Mouse (Mus musculus): Measurements from ENCODE around the gene Wdr45. TPM values are rescaled to one million over a fixed set of nuclear protein-coding genes. Genes with fewer than 3 reads are reported as not detected.
A peak's percentile ranks its signal among the peaks of the same experiment; 100 is the strongest.
"Not testable (repeated sequence)": the region's sequence is repeated elsewhere in the genome, so short reads cannot be mapped to it uniquely, and the experiment has no call there.

Gene Wdr45
- polyA plus RNA-seq, 1 experiment from 2014 or later: 27.5 TPM

DNA sequence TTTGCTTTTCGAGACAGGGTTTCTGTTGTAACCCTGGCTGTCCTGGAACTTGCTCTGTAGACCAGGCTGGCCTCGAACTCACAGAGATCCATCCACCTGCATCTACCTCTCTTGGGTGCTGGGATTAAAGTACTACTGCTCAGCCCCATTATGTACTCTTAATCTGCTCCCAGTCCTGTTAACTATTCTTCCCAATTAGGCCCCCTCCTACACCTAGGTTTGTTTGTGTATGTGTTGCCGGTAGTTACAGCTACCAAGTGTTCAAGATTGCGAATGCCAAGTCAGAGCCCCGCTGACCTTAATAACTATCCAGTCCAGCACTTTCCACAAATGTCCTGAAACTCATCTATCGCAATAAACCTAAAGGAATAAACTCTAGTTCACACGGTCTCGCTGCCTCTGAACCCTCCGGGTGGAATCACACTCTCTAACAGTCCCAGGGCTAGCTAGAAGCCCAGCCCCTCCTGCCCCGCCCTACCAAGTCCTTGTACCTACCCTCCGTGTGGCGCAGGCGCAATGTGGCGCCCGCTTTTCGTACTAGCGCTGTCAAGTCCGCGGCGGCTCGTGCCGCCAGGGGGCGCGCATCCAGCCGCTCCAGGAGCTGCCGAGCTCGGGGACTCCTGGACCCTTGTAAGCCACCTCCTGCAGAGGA, 34.6 kb upstream of the Wdr45 start:
- Histone ChIP-seq H3K4me3 (replicated peaks) (peak overlapping the region; percentile 25), H3K9ac (0 out of 2 replicates have a peak overlapping the region, but pooled peaks have one; percentile 26), H3K27me3 (replicated peaks) (no peaks in the 10 kb centered on the region), H3K4me1 (replicated peaks) (no peaks in the 10 kb centered on the region), H3K27ac (no peak overlapping the region), H3K4me2 (replicated peaks) (peak overlapping the region; percentile 64), H3K36me3 (no peaks in the 10 kb centered on the region), H3K9me3 (no peaks in the 10 kb centered on the region)
- WGBS: 15% methylated on average over 27 of the region's 27 CpGs
- ATAC-seq: peak; percentile 96

DNA sequence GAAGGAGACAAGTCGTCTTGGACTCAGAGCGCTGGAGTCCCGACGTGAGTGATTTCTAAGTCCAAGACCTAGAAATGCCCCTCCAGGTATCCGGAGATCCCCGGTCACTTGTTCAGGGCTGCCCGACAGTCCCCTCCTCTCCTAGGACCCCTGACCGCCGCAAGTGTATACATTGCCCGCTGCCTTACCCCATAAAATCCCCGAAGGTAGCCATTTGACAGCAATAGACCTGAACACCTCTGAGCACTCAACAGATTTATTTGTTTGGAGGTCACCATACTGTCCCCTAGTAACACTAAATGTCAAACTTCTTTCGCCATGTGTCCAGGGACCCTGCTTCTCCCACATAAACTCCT, 34.1 kb upstream of the Wdr45 start:
- no peak for ATAC-seq
- H3K36me3 ChIP-seq: no peaks in the 10 kb centered on the region
- 0 out of 2 replicates have a peak overlapping the region, but pooled peaks have one; percentile 26 for H3K9ac ChIP-seq
- WGBS: 23% methylated on average over 12 of the region's 12 CpGs
- no peaks in the 10 kb centered on the region for H3K9me3 ChIP-seq
- peak overlapping the region; percentile 64 for H3K4me2 ChIP-seq (replicated peaks)
- no peak overlapping the region for H3K27ac ChIP-seq
- H3K4me3 ChIP-seq (replicated peaks): peak overlapping the region; percentile 25
- H3K27me3 ChIP-seq (replicated peaks): no peaks in the 10 kb centered on the region
- H3K4me1 ChIP-seq (replicated peaks): no peaks in the 10 kb centered on the region

DNA sequence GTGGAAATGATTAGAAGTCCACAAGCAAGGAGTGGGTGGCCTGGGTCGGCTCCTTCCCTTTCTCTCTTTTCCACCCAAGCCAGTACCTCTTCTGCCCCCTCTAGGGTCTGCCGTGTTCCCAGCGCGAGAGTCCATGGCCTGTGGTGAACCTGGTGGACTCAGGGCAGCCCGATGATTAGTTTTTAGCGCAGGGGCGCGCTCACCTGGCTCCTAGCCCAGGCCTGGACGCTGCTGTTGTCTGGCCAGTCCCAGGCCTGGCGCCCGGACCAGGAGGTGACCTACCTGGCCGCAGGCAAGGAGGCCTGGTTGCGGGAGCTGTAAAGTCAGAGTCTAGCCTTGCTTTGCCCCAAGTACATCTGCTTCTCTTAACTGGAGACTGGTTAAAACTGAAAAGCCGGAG, 33.3 kb upstream of the Wdr45 start, which contains the start of gene Magix:
Magix (minus strand) TSS at position 388 of the 400 bp plus-strand sequence.
- no peaks in the 10 kb centered on the region for H3K36me3 ChIP-seq
- no peak for ATAC-seq
- H3K9ac ChIP-seq: 0 out of 2 replicates have a peak within 1 kb of the TSS, but pooled peaks have one; percentile 26
- WGBS: 63% methylated on average over 14 of the region's 14 CpGs
- H3K27me3 ChIP-seq (replicated peaks): no peaks in the 10 kb centered on the region
- no peaks in the 10 kb centered on the region for H3K9me3 ChIP-seq
- H3K4me1 ChIP-seq (replicated peaks): no peaks in the 10 kb centered on the region
- peak within 1 kb of the TSS; percentile 64 for H3K4me2 ChIP-seq (replicated peaks)
- H3K27ac ChIP-seq: no peak within 1 kb of the TSS
- H3K4me3 ChIP-seq (replicated peaks): peak within 1 kb of the TSS; percentile 25

DNA sequence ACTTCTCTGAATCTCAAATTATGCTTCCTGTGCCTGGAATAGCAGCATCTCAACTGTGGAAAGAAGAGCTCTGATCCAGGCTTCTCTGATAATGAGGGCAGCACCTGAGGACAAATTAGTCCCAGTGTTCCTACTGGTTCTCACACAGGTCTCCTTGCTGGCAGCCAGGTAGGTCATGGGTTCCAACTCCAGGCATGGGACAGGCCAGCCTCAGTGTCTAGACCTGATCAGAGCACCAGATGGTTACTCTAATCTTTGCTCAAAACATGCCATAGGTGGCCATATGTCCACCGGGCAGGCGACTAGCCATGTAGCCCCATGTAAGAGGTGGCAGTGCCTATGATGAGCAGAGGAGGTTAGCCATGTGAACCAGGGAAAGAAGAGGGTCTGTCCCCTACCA, 25.8 kb upstream of the Wdr45 start:
- no peak overlapping the region for H3K4me3 ChIP-seq (replicated peaks)
- no peak overlapping the region for H3K9ac ChIP-seq
- H3K4me1 ChIP-seq (replicated peaks): no peaks in the 10 kb centered on the region
- no peak overlapping the region for H3K4me2 ChIP-seq (replicated peaks)
- no peak for ATAC-seq
- H3K27ac ChIP-seq: no peak overlapping the region
- H3K9me3 ChIP-seq: no peaks in the 10 kb centered on the region
- H3K27me3 ChIP-seq (replicated peaks): no peaks in the 10 kb centered on the region
- no peaks in the 10 kb centered on the region for H3K36me3 ChIP-seq
- 98% methylated on average over 2 of the region's 2 CpGs for WGBS

DNA sequence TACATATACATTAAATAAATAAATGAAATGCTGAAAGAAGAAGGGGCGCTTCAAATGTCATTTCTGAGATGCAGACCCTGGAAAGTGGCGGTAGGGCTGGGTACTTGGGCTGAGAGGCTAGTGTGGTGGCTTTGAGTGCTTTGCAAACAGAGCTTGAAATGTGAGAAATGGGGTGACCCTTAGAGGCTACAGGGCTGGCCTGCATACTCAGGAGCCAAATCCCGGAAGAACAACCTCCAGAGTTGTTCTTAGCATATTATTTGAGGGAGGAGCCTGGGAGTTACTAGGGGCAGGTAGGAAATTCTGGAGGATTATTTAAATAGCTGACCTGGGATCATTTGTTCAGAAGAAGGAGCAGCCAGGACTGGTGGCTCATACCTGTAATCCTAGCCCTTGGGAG, 23.6 kb upstream of the Wdr45 start:
- Histone ChIP-seq H3K4me2 (replicated peaks) (no peak overlapping the region), H3K36me3 (no peaks in the 10 kb centered on the region), H3K27ac (no peak overlapping the region), H3K9ac (no peak overlapping the region), H3K27me3 (replicated peaks) (no peaks in the 10 kb centered on the region), H3K4me3 (replicated peaks) (no peak overlapping the region), H3K9me3 (no peaks in the 10 kb centered on the region), H3K4me1 (replicated peaks) (no peaks in the 10 kb centered on the region)
- no peak for ATAC-seq
- WGBS: 55% methylated on average over 3 of the region's 3 CpGs

DNA sequence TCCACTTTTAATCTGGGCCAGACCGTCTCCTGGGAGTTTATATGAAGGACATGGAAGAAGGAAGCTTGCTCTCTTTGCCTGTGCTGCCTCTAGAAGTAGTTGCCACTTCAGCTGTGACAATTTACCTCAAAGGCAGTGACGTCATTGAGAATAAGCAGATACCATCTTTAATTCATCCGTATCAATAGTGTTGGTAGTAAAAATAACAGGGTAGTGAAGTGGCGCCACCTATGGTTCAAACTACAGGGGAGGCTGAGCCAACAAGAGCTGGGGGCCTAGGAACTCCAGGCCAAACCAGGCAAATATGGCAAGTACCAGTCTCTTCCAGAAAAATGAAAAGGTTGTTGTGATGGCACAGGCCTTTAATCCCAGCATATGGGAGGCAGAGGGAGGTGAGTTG, 21.3 kb upstream of the Wdr45 start:
- Histone ChIP-seq H3K4me2 (replicated peaks) (no peak overlapping the region), H3K27me3 (replicated peaks) (no peaks in the 10 kb centered on the region), H3K9me3 (no peaks in the 10 kb centered on the region), H3K4me3 (replicated peaks) (no peak overlapping the region), H3K9ac (no peak overlapping the region), H3K36me3 (no peaks in the 10 kb centered on the region), H3K27ac (no peak overlapping the region), H3K4me1 (replicated peaks) (no peaks in the 10 kb centered on the region)
- ATAC-seq: no peak
- 37% methylated on average over 4 of the region's 4 CpGs for WGBS

DNA sequence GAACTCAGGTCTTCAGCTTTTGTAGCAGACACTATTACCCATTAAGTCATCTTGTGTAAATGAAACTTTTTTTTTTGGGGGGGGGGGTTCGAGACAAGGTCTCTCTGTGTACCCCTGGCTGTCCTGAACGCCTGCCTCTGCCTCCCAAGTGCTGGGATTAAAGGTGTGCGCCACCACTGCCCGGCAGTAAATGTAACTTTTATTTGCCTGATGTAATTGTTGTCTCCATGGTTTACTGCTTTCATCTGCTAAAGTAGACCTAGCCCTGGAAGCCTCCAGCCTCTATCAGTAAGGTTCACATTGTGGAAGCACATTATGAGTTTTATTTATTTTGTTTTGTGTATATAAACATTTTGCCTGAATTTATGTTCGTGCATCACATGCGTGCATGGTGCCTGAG, 17.6 kb upstream of the Wdr45 start:
- 38% methylated on average over 6 of the region's 6 CpGs for WGBS

DNA sequence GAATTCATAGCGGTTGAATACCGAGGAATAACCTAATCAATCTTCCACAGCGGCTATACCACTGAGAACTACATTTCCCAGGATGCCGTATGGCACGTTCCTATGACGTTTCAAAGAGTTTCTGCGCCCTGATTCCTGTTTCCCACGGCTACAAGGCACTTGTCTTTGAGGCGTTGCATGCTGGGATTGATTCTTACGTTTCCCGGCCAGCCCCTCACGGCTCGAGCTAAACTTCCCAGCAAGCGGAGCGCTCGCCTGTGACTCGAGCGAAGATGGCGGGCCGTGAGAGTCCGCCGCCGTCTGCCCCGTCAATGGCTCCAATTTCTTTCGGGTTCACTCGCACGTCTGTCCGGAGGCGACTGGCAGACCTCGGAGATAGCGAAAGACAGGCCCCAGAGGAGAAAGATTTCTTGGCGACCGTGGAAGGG, 17.2 kb upstream of the Wdr45 start, which contains the start of gene Gpkow:
Gpkow (plus strand) TSS at position 178 of the 428 bp plus-strand sequence.
- peak within 1 kb of the TSS; percentile 52 for H3K4me3 ChIP-seq (replicated peaks)
- H3K4me1 ChIP-seq (replicated peaks): no peaks in the 10 kb centered on the region
- ATAC-seq: peak; percentile 96
- peak within 1 kb of the TSS; percentile 50 for H3K9ac ChIP-seq
- WGBS: 14% methylated on average over 33 of the region's 33 CpGs
- H3K27ac ChIP-seq: 0 out of 2 replicates have a peak within 1 kb of the TSS, but pooled peaks have one; percentile 22
- no peaks in the 10 kb centered on the region for H3K9me3 ChIP-seq
- no peaks in the 10 kb centered on the region for H3K36me3 ChIP-seq
- peak within 1 kb of the TSS; percentile 53 for H3K4me2 ChIP-seq (replicated peaks)
- H3K27me3 ChIP-seq (replicated peaks): no peaks in the 10 kb centered on the region

More for the DNA sequence above, 17.6 kb upstream of the Wdr45 start:
- H3K27me3 ChIP-seq (replicated peaks): no peaks in the 10 kb centered on the region
- peak; percentile 46 for ATAC-seq
- no peaks in the 10 kb centered on the region for H3K9me3 ChIP-seq
- peak overlapping the region; percentile 39 for H3K4me2 ChIP-seq (replicated peaks)
- no peaks in the 10 kb centered on the region for H3K4me1 ChIP-seq (replicated peaks)
- peak overlapping the region; percentile 52; the same call in 1 of the 2 replicates for H3K4me3 ChIP-seq (replicated peaks)
- H3K9ac ChIP-seq: no peak overlapping the region
- no peak overlapping the region for H3K27ac ChIP-seq
- H3K36me3 ChIP-seq: no peaks in the 10 kb centered on the region

DNA sequence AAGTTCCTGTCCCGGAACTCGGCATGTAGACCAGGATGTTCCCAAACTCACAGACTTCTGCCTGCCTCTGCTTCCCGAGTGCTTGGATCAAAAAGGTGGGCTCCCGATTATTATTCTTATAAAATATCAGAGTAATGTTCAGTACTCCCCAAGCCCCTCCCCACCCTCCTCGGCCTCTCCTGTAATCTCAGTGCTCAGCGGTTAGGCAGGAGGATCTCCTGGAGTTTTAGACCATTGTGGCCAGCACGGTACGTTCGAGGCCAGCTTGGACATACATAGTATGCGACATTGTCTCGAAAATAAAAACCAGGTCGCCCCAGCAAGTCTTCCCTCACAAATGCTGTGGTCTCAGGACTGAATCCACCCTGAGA, 384 bp upstream of the Wdr45 start:
- H3K9ac ChIP-seq: 0 out of 2 replicates have a peak overlapping the region, but pooled peaks have one; percentile 20
- H3K4me1 ChIP-seq (replicated peaks); H3K36me3 ChIP-seq; H3K9me3 ChIP-seq; H3K27ac ChIP-seq; H3K27me3 ChIP-seq (replicated peaks); ATAC-seq: not testable (repeated sequence)
- WGBS: 21% methylated on average over 6 of the region's 12 CpGs
- peak overlapping the region; percentile 30 for H3K4me3 ChIP-seq (replicated peaks)
- H3K4me2 ChIP-seq (replicated peaks): peak overlapping the region; percentile 41

DNA sequence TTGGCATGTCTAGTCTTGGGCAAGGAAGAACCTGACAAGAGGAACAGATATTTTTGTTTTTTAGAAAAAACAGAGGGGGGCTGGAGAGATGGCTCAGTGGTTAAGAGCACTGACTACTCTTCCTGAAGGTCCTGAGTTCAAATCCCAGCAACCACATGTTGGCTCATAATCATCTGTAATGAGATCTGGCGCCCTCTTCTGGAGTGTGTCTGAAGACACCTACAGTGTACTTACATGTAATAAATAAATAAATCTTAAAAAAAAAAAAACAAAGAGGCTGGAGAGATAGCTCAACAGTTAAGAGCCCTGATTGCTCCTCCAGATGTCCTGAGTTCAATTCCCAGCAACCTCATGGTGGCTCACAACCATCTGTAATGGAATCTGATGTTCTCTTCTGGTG, 1.9 kb downstream of the Wdr45 start:
- H3K4me2 ChIP-seq (replicated peaks); ATAC-seq; H3K36me3 ChIP-seq; H3K4me3 ChIP-seq (replicated peaks); H3K9ac ChIP-seq; H3K4me1 ChIP-seq (replicated peaks); H3K27ac ChIP-seq; H3K27me3 ChIP-seq (replicated peaks); H3K9me3 ChIP-seq: not testable (repeated sequence)
- 33% methylated on average over 1 of the region's 1 CpGs for WGBS

DNA sequence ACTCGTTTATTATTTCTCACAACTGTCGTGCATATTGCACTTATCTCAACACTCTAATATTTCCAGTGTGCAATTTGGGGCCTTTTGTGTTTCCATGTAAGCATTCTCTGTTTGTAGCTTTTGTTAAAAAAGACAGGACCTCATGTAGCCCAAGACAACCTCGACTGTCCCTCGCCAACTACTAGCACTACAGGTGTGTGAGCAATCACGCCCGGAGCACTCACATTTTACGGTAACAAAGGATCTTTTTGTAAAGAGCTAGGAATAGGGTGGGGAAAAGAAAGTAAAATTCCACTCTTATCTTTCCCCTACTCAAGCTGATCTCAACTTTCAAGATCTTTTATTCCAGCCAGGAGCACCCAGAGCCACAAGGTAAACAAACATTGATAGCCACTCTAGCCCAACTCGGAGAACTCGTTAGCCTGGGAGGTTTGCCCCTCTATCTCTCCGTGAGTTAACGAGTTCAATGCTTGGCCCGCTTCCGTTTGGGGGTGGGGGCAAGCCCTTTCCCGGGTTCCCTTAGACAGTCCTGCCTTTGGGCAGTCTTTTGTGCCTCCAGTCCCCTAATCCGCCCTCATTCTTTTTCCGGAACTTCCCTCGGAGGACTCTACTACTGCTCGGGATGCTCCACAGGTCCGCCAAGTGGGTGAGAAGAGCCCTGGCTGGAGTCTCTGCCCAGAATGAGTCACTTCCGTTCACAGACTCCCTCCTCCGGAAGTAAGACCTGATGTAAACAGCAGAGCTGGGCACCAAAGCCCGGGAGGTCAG, 7.6 kb downstream of the Wdr45 start, which contains the start of gene Gm45208:
Gm45208 (plus strand) TSS at position 732 of the 768 bp plus-strand sequence.
- Histone ChIP-seq H3K9ac (peak within 1 kb of the TSS; percentile 51), H3K4me2 (replicated peaks) (peak within 1 kb of the TSS; percentile 61), H3K27me3 (replicated peaks) (no peaks in the 10 kb centered on the region), H3K27ac (peak within 1 kb of the TSS; percentile 84), H3K4me1 (replicated peaks) (no peaks in the 10 kb centered on the region), H3K9me3 (no peaks in the 10 kb centered on the region), H3K36me3 (peaks cover 2% of the 10 kb centered on the region; the same call in 1 of the 2 replicates), H3K4me3 (replicated peaks) (peak within 1 kb of the TSS; percentile 52)
- WGBS: 19% methylated on average over 22 of the region's 22 CpGs
- ATAC-seq: peak; percentile 96

DNA sequence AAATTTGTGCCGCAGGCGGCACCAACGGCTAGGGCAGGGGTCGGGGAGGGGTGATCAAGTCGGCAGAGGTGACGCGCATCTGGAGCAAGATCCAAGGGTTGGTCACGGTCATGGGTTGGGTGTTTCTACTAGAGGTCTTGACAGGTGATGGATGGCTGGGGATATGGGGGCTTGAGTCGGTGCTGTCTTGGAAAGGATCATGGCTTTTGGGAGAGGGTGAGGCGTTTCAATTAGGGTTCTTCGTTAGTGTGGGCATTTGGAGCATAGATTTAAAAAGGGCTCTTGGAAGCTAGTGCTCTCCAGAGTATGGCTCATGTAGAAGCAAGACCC, 8.1 kb downstream of the Wdr45 start:
- Histone ChIP-seq H3K9ac (peak overlapping the region; percentile 51), H3K4me2 (replicated peaks) (peak overlapping the region; percentile 61), H3K27me3 (replicated peaks) (no peaks in the 10 kb centered on the region), H3K9me3 (no peaks in the 10 kb centered on the region), H3K4me3 (replicated peaks) (peak overlapping the region; percentile 52), H3K4me1 (replicated peaks) (no peaks in the 10 kb centered on the region), H3K27ac (peak overlapping the region; percentile 84), H3K36me3 (peaks cover 2% of the 10 kb centered on the region; the same call in 1 of the 2 replicates)
- WGBS: 25% methylated on average over 11 of the region's 11 CpGs
- peak; percentile 41; the same call in 1 of the 2 replicates for ATAC-seq

All from intestine, embryonic 15.5 days (tissue).